Mouse (Mus musculus): ENCODE results near the gene A2m.

DNA sequence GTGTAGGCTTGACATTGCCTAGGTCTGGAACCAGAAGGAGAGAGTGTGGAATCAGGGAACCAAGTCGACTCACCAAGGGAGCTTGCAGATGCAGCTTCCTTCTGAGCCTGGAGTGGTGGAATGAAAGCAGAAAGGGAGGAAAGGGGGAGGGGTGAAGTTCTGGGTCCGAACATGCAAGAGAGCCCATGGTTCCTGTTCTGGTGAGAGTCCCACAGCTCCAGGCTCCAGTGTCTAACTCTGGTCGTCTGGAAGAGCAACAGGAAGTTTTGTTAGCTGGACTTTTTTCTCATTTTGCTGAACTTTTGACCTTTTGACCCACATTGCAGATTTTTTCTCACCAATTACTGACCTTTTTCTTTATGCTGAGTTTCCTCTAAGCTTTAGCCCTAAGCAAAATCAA is 17.7 kb upstream of the A2m start:
- TF ChIP-seq CTCF (IDR thresholded peaks at IDR 0.05; ENCODE audit: control insufficient read depth, insufficient read depth, low read length) (no peak), POLR2A (IDR thresholded peaks at IDR 0.05; ENCODE audit: borderline replicate concordance, control insufficient read depth, low read depth, low read length) (no peak)

All from bone marrow, adult 2 months (tissue).